Mouse (Mus musculus) liver, embryonic 16.5 days (tissue): ENCODE data around the gene Rcc1l. TPM values are rescaled to one million over a fixed set of nuclear protein-coding genes. Genes with fewer than 3 reads are reported as not detected.

Experiments used
- ATAC-seq: fragments of 200-750 bp; cut with Nextera tagmentation; 2 replicates; pipeline ENCODE4 v1.8.0; 2017; ENCODE audit warnings: low read depth, mild to moderate bottlenecking, moderate number of reproducible peaks, moderate library complexity
- H3K27ac ChIP-seq: fragments of 300-500 bp; sonication (generic); 2 replicates; pipeline ENCODE4 v1.5.1; 2014; ENCODE audit warnings: mild to moderate bottlenecking, low read length
- H3K27me3 ChIP-seq: fragments of 300-500 bp; sonication (generic); 2 replicates; pipeline ENCODE4 v1.6.1; 2014; ENCODE audit warnings: low read depth, low read length, mixed read lengths; ENCODE audit not compliant: control insufficient read depth, insufficient read depth
- H3K36me3 ChIP-seq: fragments of 300-500 bp; sonication (generic); 2 replicates; pipeline ENCODE4 v1.6.1; 2014; ENCODE audit warnings: mild to moderate bottlenecking; ENCODE audit not compliant: control insufficient read depth, insufficient read depth
- H3K4me1 ChIP-seq: fragments of 300-500 bp; sonication (generic); 2 replicates; pipeline ENCODE4 v1.6.1; 2014; ENCODE audit warnings: low read depth, low read length, mixed read lengths; ENCODE audit not compliant: control insufficient read depth
- H3K4me2 ChIP-seq: fragments of 300-500 bp; sonication (generic); 2 replicates; pipeline ENCODE4 v1.6.1; 2014; ENCODE audit warnings: low read depth, low read length, mixed read lengths
- H3K4me3 ChIP-seq: fragments of 300-500 bp; sonication (generic); 2 replicates; pipeline ENCODE4 v1.5.1; 2014; ENCODE audit warnings: low read depth, mild to moderate bottlenecking, low read length
- H3K9ac ChIP-seq: fragments of 300-500 bp; sonication (generic); 2 replicates; pipeline ENCODE4 v1.6.1; 2014; ENCODE audit warnings: low read depth, low read length
- H3K9me3 ChIP-seq: fragments of 300-500 bp; sonication (generic); replicated peaks from 2 replicates; pipeline ENCODE4 v1.6.1; 2016; ENCODE audit warnings: low read length; ENCODE audit not compliant: control insufficient read depth
- WGBS: fragments of 180-500 bp; shearing (Covaris S2); extraction: QIAGEN DNeasy Blood & Tissue Kit; methylation state at CpG from one replicate; pipeline ENCODE4 v1.1.7; 2014; ENCODE audit not compliant: insufficient replicate concordance; 5-methylcytosine and 5-hydroxymethylcytosine counted together
- polyA plus RNA-seq: library from polyadenylated mRNA; unstranded; fragments of >200 nt; fragmentation: Nextera tagmentation; extraction: Ambion mirVana; gene quantifications from 2 replicates; pipeline ENCODE4 v1.2.1, GENCODE M21; 2015

Rcc1l gene
- polyA plus RNA-seq, 1 experiment from 2014 or later = 10.0 TPM

- no peak overlapping the region for H3K9ac ChIP-seq
- H3K4me1 ChIP-seq = no peaks in the 10 kb centered on the region
- no peak overlapping the region for H3K4me3 ChIP-seq
- H3K4me2 ChIP-seq = no peak overlapping the region
- H3K27ac ChIP-seq = no peak overlapping the region
- 36% methylated on average over 4 of the region's 4 CpGs for WGBS
- H3K36me3 ChIP-seq = no peaks in the 10 kb centered on the region
- H3K9me3 ChIP-seq = no peaks in the 10 kb centered on the region
- ATAC-seq = no peak
- no peaks in the 10 kb centered on the region for H3K27me3 ChIP-seq
Observed at GRCm38 (mm10) chr5:134131586-134131985, 45.0 kb downstream of the Rcc1l start.

- WGBS = 64% methylated on average over 2 of the region's 2 CpGs
- no peaks in the 10 kb centered on the region for H3K9me3 ChIP-seq
- ATAC-seq = no peak
Observed at GRCm38 (mm10) chr5:134126232-134126631, 50.3 kb downstream of the Rcc1l start.

GRCm38 (mm10) chr5:134123846-134124245 is 52.7 kb downstream of the Rcc1l start:
- Histone ChIP-seq H3K9me3 (no peaks in the 10 kb centered on the region), H3K4me1 (no peaks in the 10 kb centered on the region), H3K27ac (no peak overlapping the region), H3K9ac (no peak overlapping the region), H3K4me3 (no peak overlapping the region), H3K4me2 (no peak overlapping the region), H3K27me3 (no peaks in the 10 kb centered on the region), H3K36me3 (no peaks in the 10 kb centered on the region)
- no peak for ATAC-seq
- 57% methylated on average over 6 of the region's 6 CpGs for WGBS

More at GRCm38 (mm10) chr5:134126232-134126631, 50.3 kb downstream of the Rcc1l start:
- Histone ChIP-seq H3K4me3 (no peak overlapping the region), H3K9ac (no peak overlapping the region), H3K27ac (no peak overlapping the region), H3K36me3 (no peaks in the 10 kb centered on the region), H3K4me1 (no peaks in the 10 kb centered on the region), H3K27me3 (no peaks in the 10 kb centered on the region), H3K4me2 (no peak overlapping the region)

GRCm38 (mm10) chr5:134121893-134122259 is 54.7 kb downstream of the Rcc1l start:
- H3K4me2 ChIP-seq = no peak overlapping the region
- H3K27me3 ChIP-seq = no peaks in the 10 kb centered on the region
- no peaks in the 10 kb centered on the region for H3K4me1 ChIP-seq
- 53% methylated on average over 3 of the region's 4 CpGs for WGBS
- H3K36me3 ChIP-seq = no peaks in the 10 kb centered on the region
- H3K9me3 ChIP-seq = no peaks in the 10 kb centered on the region
- no peak overlapping the region for H3K27ac ChIP-seq
- no peak overlapping the region for H3K4me3 ChIP-seq
- no peak overlapping the region for H3K9ac ChIP-seq
- ATAC-seq = no peak

DNA sequence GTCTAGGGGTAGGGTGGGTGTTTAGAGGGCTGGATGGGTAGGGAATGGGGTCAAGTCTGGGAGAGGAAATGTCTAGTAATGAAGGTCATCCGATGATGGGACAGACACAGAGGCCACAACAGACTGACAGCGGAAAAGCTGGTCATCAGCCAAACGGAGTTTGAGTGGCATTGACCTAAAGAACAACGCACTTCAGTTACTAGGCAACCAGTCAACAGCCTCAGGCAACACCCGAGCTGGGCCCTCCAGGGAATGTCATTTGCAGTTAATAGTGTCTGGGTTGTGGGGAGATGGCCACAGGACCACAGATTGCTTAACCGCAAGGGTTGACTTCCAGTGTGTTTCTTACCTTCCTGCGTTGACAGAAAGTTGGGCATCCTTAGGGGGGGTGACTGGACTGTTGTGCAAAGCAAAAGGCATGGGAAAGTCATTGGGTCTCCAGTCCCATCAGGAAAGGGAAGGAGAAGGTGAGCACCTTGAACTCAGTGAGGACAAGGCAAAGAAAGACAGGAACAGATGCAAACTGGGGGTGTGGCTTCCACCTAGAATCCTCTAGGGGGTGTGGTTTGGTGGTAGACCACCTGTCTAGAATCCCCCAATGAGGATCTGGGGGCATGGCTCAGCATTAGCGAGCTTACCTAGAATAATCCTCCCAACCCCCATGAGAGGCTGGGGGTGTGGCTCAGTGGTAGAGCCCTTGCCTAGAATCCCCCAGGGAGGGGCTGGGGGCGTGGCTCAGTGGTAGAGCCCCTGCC is 55.3 kb downstream of the Rcc1l start:
- no peaks in the 10 kb centered on the region for H3K4me1 ChIP-seq
- no peaks in the 10 kb centered on the region for H3K36me3 ChIP-seq
- H3K9ac ChIP-seq = no peak overlapping the region
- H3K4me3 ChIP-seq = no peak overlapping the region
- H3K27me3 ChIP-seq = no peaks in the 10 kb centered on the region
- ATAC-seq = no peak
- WGBS = 62% methylated on average over 8 of the region's 9 CpGs
- H3K9me3 ChIP-seq = no peaks in the 10 kb centered on the region
- no peak overlapping the region for H3K4me2 ChIP-seq
- no peak overlapping the region for H3K27ac ChIP-seq

DNA sequence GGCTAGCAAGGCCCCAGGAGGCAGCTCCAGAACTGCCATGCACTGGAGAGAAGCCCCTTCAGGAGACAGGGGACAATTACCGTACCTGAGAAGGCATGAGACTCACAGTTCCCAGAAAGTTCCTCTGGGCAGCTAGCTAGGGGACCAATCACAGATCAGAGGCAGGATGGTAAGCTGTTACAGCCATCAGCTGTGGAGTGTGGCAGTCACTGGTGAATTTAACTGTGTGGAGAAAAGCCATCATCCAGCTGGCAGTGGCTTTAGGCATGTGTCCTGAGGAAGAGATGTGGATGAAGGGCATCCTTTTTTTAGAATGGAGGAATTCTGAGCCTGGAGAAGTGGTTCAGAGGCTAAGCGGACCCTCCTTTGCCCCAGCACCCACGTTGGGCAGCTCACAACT is 56.4 kb downstream of the Rcc1l start:
- 52% methylated on average over 3 of the region's 3 CpGs for WGBS
- Histone ChIP-seq H3K27me3 (no peaks in the 10 kb centered on the region), H3K9ac (no peak overlapping the region), H3K4me2 (no peak overlapping the region), H3K9me3 (no peaks in the 10 kb centered on the region), H3K4me3 (no peak overlapping the region), H3K4me1 (no peaks in the 10 kb centered on the region), H3K27ac (no peak overlapping the region), H3K36me3 (no peaks in the 10 kb centered on the region)
- no peak for ATAC-seq

- no peak overlapping the region for H3K9ac ChIP-seq
- no peak overlapping the region for H3K4me2 ChIP-seq
- WGBS = 59% methylated on average over 10 of the region's 10 CpGs
- no peak overlapping the region for H3K27ac ChIP-seq
- no peak overlapping the region for H3K4me3 ChIP-seq
- no peak for ATAC-seq
- no peaks in the 10 kb centered on the region for H3K9me3 ChIP-seq
- no peaks in the 10 kb centered on the region for H3K27me3 ChIP-seq
- H3K4me1 ChIP-seq = no peaks in the 10 kb centered on the region
- H3K36me3 ChIP-seq = no peaks in the 10 kb centered on the region
Observed at GRCm38 (mm10) chr5:134119481-134120120, 57.0 kb downstream of the Rcc1l start.

DNA sequence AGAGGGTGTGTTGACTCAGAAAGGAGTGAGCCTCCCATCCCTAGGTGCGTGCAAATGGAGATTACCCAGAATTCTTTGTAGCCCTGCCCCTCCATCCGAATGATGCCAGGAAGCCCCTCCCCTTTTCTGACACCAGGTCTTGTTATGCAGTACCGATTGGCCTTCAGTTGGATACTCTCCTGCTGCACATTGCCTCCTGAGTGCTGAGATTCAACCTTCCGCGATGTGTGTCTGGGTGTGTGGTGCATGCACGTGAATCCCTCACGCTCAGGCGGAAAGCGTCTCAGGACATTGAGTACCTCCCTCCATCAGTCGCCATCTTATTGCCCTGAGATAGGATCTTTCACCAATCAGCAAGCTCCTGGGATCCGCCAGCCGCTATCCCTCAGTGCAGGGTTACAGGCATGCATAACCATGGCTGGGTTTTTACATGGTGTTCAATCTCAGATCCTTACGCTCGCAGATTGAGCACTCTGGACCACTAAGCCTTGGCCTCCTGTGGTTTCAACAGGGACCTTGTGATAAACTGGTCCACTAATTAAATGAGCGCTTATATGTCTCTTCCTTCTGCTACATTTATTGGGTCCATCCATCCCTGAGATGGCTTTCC is 57.7 kb downstream of the Rcc1l start:
- Histone ChIP-seq H3K36me3 (no peaks in the 10 kb centered on the region), H3K9ac (no peak overlapping the region), H3K27ac (no peak overlapping the region), H3K4me3 (no peak overlapping the region), H3K4me2 (no peak overlapping the region), H3K4me1 (no peaks in the 10 kb centered on the region), H3K27me3 (no peaks in the 10 kb centered on the region), H3K9me3 (no peaks in the 10 kb centered on the region)
- no peak for ATAC-seq
- 79% methylated on average over 15 of the region's 15 CpGs for WGBS

GRCm38 (mm10) chr5:134115639-134116259 is 60.8 kb downstream of the Rcc1l start:
- no peaks in the 10 kb centered on the region for H3K36me3 ChIP-seq
- no peaks in the 10 kb centered on the region for H3K9me3 ChIP-seq
- H3K4me1 ChIP-seq = no peaks in the 10 kb centered on the region
- no peak overlapping the region for H3K4me3 ChIP-seq
- H3K9ac ChIP-seq = no peak overlapping the region
- WGBS = 66% methylated on average over 7 of the region's 7 CpGs
- no peaks in the 10 kb centered on the region for H3K27me3 ChIP-seq
- ATAC-seq = no peak
- H3K4me2 ChIP-seq = no peak overlapping the region
- H3K27ac ChIP-seq = no peak overlapping the region
